Mouse (Mus musculus) heart, postnatal 0 days (tissue): ENCODE results near the gene Bcr.
"Not testable (repeated sequence)": the region's sequence is repeated elsewhere in the genome, so short reads cannot be mapped to it uniquely, and the experiment has no call there.

ENCODE experiments used
- CTCF ChIP-seq: IDR thresholded peaks from 2 replicates; pipeline ENCODE4 v1.5.1; 2016; ENCODE audit warnings: antibody characterized with exemption, control low read depth, low read depth
- EP300 ChIP-seq: IDR thresholded peaks from 2 replicates; pipeline ENCODE4 v1.6.1; 2016; ENCODE audit warnings: antibody characterized with exemption, low read depth

- TF ChIP-seq EP300, CTCF: not testable (repeated sequence)
These were observed 18.3 kb upstream of the Bcr start for GRCm38 (mm10) chr10:75042060-75042459.
